Mouse (Mus musculus) gastrocnemius, postnatal 4 days (tissue): ENCODE measurements around the gene Fxn. TPM values are rescaled to one million over a fixed set of nuclear protein-coding genes. Genes with fewer than 3 reads are reported as not detected.
A peak's percentile ranks its signal among the peaks of the same experiment; 100 is the strongest.

Source experiments
- DNase-seq, 2 experiments: peaks; one replicate each; pipeline ENCODE4 v3.0.0; 2021 to 2022; ENCODE audit warnings: low spot score in 2 of 2, mixed read lengths in 2 of 2
- total RNA-seq, 2 experiments: library from RNA; stranded (reverse); gene quantifications; 2 replicates each; pipeline ENCODE4 v1.2.3; 2021

The Fxn gene
- total RNA-seq, 2 experiments from 2014 or later = 21.9 to 22.2 TPM

DNA sequence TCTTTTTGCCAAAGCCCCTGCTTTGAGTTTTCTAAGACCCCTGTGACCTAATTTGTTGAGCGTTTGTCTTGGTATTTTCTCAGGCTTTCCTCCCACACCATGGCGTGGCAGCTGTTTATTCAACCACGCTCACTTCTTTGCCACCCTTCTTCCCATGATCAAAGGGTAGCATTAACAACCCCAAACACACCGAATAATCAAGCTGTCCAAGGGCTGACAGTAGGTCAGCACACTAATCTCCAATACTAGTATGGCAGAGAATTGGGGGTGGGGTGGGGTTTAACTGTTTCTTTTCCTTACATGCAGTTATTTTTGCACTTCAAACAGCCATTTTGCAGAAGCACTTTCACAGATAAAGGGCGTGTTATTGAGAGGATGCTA lies 21.4 kb upstream of the Fxn start:
- DNase-seq = no peak

DNA sequence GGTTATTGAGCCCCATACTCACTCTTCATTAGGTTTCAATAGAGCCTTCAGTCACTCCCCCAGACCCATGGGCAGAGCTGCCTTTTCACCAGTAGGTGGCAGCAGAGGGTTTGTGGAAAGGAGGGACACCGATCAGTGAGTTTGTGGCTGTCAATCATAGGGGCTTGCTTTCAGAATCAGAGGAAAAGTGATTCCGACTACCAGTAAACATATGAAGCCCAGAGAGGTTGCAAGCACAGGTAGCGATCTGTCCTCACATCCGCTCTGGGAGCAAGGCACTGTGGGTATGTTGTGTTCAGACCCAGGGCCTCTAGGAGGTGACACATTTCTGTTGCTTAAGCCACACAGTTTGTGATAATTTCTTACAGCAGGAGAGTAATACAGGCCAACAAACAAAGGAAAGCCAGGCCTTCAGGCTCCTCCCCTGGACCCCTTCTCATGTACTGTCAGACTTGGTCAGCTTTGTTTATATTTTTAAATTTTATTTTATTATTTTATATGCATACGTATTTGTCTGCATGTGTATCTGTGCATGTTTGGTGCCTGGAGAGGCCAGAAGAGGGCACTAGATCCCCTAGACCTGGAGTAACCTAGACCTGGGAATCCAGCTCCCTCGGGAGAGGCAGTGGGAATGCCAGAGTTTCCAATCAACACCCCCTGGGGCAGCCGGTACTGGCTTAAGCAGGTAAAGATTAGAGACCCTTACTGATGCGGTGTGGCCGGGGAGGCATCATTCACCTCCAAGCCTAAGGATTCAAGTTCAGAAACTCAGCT lies 20.8 kb upstream of the Fxn start:
- peak; percentile 43 to 69 for DNase-seq

DNA sequence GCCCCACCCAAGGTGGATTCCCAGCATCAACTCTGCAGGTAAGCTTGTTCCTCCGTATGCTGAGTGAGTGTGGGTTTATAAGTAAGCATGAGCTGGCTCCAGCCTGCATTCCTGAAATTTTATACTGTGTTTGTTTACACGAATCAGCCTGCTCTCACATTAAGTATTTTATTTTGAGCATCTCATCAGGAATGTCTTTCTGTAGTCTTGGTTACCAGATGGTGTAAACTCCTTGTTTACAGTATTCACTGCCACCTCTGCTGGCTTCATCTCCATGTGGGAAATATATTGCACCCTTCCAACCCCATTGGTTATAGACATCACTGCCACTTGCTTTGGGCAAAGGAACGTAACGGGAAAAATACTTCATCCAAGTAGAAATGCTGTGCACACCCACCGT lies 13.1 kb upstream of the Fxn start:
- DNase-seq = no peak

DNA sequence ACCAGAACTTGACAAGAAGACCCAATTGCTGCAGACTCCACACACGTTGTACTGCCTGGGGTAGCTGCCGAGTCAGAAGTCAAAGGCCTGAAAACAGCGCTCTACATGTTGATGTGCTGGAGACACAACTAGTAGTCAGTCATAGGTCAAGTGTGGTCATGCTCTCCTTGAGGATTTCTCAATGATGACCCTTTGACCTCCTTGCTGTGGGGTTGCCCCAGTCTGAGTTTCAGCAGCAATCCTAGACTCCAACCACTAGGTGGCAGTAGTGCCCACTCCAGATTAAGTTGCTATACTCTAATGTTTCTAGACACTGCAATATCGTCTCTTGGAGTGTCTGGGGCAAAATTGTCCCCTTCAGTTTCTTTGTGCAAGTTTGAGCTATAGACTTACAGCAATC lies 3.8 kb upstream of the Fxn start:
- peak in 1 of 2 experiments; percentile 26 for DNase-seq

DNA sequence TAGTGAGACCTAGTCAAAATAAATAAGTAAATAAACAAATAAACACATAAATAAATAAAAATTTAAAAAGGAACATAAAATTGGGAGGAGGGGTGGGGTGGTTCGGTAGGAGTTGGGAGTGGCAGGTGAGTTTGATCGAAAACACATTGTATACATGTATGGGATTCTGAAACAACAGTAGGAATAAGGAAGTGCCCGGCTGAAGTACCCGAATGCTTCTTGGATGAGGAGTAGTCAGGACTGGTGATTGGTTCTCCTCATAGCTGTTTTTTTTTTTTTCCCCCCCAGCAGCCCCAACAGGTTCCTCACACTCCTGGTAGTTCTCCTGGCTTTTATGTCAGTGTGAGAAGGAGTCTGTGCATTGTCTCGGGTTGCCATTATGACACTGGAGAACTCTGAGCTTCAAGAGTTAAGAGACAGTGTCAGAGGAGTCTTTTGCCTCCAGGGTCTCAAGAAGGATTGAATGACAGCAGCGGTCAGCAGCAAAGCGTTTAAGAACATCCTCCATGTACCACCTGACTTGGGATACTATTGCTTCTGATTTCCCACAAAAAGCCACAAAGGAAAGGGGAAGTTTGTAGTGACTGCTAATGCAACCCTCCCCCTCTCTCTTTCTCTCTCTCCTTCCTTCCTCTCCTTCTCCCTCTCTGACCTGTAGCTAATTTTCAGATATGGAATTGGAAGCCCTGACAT lies 1.0 kb upstream of the Fxn start:
- DNase-seq = no peak

DNA sequence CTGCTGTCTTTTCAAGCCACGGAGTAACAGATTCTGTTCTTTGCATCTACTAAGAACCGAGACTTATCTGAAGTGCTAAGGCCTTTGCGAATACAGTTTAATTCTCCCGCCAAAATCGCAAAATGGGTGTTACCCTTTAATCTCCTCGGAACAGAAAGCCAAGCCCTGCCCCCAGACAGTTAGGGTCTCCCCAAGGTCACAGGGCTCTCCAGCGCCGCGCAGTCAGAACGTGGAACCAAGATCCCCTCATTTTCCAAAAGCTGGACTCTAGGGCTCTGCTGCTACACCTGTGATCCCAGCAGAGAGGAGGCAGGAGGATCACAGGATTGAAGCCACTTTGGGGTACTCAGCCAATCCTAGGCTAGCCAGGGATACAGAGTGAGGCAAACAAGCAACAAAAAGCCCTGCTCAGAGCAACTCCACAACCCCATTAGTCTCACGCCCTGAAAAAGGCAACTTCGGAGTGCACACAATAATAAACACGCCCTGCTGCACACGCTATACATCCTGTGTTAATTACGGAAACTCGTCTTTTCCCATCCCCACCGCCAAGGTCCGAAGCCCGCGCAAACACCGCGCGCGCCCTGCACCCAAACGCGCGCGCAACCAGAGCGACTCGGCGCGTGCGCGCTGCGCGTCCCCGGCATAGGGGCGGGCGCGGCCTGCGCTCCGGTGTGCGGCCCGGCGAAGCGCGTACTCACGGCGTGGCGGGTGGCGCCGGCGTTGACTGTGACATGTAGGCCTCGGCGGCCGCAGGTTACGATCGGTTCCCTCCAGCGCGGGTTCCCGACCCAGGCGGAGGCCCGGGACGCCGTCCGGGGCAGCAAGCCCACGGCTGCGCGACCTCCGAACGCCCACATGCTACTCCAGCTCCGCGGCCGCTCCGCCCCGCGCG lies 452 bp downstream of the Fxn start:
- peak; percentile 68 to 85 for DNase-seq

DNA sequence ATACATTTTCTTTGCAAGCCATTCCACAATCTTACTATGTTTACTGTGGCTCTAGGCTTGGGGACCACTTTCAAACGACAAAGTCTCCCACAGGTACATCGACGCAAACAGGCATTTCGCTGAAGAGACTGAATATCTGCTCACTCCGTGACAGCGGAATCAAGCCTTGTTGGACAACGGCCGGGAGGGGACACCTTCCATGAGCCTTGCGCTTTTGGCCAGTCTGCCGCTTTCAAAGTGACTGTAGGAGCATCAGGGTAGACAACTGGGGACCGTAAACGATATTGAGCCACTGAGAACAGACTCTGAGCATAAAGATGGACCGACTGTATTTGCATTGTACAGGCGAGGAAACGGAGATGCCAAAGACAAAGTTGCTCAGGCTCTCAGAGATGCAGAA lies 1.5 kb downstream of the Fxn start:
- DNase-seq = no peak

DNA sequence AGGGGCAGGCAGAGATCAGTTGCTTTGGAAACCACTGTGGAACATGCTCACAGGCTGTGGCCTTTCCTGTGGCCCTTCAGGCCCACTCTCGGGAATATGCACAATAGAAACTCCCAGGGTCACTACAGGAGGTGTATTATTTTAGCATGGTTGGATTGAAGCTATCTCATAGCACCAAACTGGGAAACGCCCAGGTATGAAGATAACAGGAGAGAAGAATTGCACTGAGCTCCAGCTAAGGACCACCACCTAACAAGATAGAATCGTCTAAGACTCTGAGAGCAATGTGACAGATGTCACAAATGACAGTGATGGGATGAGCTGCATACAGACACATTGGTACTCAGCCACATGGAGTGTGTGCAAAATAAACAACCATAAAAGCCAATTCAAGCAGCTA lies 6.1 kb downstream of the Fxn start:
- no peak for DNase-seq

DNA sequence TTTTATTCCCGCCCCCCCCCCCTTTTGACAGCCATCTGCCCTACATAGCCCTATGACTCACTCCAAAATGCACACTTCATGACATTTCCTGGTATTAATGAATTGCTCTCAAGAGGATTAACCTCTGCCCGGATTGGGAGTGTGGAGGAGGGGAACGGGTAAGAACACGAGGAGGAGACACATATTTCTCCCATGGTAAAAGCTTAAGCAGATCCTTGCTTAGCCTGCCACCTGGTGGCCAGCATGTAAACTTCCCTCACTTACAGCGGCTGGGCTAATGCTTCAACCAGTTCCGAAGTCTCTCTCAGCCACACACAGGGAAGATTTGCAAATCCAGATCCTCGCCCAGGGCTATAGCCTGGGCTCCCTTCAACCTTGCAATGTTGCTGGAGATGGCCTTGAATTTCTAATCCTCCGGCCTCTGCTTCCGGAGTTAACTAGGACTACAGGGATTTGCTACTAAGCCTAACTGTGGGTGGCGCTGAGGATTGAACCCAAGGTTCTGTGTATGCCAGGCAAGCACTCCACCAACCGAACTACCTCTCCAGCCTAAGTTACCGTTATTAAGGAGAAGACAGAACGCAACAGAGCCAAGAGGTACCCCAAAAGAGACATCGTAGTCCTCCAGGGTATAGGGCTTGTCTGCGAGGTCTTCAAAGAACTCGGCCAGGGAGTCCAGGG lies 8.5 kb downstream of the Fxn start:
- peak; percentile 57 to 78 for DNase-seq

DNA sequence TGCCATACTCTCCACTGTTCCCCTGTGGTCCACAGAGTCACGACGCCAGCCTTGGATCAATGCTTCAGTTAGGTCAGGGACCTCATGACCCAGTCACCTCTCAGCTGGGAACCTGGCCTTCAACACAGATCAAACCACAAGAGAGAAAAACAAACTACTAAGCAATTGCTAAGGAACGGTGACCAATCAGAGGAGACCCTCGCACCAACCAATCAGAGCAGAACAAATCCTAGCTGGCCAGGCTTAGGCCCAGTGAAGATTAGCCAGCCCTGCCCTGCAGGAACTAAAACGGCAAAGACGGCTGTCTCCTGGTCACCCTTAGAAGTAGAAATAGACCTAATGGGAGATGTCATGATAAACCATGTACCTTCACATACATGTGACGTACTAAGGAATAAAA lies 9.1 kb downstream of the Fxn start:
- no peak for DNase-seq

DNA sequence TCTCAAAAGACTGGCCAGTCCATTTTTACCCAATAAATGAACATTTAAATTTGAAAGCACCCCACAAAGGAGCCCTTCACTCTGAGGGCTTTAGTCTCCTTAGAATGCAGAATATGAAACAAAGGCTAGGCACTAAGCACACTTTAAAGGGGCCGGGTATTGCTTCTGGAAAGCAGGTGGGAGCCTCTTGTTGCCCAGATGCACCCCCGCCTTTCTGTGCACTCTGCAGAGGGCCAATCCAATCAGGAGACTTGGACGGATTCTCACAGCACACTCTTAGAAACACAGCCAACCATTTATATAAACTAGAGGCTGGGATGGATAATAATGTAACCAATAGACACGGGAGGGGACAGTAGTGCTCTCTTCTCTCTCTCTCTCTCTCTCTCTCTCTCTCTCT lies 11.9 kb downstream of the Fxn start:
- no peak for DNase-seq

DNA sequence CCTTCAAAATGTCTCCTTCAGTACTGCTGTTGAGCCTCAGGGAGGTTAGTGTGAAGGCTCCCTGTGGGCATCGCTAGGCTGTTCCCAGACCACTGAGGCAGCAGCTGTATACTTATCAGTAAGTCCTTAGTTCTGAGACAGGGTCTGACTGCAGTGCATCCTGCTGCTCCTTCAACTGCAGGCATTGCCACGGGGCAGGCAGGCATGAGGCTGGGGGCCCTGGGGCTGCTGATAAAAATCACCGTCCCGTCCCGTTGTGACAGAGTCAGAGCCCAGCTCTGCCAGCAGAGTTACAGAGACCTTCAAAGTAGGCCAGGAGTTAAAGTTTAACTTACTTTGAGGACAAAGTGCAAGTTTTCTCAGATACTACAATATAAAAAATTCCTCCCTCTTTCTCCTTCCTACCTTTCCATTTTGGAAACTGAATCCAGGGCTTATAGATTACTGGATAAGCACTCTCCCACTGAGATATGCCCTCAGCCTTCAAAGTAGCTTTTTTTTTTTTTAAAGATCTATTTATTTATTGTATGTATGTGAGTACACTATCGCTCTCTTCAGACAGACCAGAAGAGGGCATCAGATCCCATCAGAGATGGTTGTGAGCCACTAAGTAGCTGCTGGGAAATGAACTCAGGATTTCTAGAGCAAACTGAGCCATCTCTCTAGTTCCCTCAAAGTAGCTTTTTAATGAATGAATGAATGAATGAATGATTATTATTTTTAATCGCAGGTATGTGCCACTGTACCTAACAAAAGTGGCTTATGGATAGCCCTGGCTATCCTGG lies 14.2 kb downstream of the Fxn start:
- no peak for DNase-seq

DNA sequence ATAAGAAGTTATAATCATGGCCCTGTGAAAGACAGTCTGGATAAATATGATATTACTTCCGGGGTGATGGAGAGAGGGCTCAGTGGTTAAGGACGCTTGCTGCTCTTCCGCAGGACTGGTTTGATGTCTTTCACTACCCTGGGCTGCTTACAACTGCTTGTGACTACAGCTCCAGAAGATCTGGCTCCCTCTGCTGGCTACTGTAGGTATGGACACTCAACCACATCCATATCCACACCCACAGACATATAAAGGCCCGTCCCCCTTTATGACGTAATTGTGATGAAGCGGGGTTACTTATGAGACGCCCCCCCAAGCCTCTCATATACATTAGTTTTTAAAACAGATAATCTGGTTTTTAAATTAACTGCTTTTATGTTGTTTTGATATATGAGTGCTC lies 15.4 kb downstream of the Fxn start:
- peak; percentile 37 to 72 for DNase-seq

DNA sequence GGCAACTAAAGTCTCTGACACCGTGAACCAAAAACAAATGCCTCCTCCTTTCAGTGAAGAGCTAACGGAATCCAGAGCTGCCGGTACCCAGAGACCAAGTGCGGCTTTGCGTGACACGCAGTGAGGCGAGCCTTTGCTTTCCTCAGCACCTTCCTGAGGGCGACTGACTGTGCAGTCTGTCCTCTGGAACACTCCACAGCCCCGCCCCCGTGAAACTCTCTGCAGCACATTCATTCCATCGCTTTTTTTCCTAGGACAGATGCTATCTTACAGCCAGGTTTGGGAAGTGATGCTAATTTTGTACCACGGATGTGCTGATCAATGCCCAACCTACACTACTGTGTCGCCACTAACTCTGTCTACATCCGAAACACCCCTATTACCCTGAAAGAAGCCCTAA lies 17.7 kb downstream of the Fxn start:
- DNase-seq = no peak

DNA sequence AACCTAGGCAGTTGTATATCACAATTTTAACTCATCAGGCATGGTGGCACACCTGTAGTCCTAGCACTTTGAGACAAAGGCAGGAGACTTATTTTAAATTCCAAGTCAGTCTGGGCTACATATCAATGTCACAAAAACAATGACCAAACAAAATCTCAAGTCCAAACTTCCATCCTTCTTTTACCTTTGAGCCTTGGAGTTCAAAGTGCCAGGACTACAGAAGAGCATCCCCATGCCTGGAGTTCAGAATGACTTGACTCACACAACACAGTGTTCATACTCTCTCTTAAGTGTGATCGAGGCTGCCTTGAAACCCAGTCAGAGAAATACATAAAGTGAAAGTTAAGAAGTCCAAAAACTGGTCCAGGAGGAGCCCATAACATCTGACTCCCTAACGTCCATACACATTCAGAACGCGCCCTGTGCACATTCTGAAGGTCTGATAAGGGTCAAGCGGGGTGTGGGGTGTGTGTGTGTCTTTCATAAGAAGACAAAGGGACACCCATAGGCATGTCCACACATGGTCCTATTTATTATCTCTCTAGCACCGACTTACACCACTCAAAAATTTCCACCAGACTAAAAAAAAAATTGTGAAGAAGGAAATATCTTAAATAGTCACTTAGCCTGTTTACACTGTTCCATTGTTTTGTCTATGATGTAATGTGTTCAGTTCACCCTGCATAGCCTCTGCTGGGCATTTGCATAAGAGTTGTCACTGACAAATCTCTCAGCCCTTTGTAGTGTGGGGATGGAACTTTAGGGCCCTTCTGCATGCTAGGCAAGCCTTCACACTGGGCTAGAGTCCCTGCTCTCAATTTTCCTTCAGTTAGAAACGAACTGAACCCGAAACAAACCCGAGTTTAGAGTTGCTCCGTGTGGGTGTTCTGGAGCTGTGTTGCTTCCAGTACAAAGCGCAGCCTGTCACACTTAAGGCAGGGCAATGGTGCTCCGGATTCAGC lies 20.7 kb downstream of the Fxn start:
- no peak for DNase-seq

DNA sequence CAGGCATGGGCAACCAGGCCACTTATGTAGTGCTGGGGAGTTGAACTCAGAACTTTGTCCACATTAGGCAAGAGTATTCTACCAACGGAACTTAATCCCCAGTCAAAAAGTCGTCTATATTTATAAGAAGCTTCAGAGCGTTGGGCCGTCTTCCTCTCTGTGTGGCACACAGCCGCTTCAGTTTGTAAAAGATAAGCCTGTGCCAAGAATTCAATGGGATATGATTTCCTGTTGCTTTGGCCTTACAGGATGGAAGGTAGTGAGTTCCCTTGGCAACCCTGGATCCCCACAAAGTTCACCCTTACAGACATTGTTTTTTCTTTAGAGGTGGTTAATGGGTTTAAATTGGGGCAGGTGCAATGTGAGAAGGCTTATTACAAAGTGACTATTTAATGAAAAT lies 22.0 kb downstream of the Fxn start:
- DNase-seq = no peak

DNA sequence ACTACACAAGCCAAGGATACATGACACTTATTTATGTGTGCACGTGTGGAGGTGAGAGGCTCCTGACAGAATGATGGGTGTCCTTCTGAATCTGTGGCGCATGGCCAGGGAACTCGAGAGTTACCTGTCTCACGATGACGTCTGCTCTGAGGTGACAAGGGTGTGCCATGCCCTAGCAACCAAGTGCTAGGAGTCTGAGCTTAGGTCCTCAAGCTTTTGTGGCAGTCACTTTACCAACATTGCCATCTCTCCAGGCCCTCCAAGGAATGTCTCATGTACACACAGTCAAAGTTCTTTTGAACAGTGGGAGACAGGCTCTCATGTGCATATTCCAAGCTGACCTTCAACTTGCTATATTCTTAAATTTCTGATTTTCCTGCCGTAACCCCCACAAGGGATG lies 22.4 kb downstream of the Fxn start:
- DNase-seq = no peak

DNA sequence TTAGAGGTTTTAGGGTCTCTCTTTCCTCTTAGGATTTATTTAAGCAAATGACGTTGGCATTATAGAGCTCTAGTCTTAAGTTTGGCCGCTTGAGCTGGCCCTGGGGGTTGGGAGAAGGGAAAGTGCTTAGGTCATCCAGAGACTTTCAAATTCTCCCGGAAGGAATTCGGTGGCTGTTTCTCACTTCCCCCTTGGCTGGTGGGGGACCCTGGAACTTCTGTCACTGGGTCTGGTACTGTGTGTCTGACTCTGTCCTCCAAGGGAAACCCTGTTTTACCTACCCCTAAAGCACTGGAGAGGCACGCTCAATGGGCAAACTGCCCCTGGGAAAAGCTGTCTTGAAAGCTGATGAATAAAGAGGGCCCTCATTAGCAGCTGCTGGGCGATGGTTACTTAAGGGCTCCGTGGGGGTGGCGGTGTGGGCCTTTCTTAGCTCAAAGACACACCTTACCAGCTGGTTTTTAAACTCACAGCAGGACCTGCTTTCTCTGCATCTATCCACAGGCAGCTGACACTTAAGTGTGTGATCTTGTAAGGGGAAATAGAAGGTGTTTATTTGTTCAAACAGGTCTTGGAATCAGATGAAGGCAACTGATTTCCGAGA lies 26.6 kb downstream of the Fxn start:
- no peak for DNase-seq

DNA sequence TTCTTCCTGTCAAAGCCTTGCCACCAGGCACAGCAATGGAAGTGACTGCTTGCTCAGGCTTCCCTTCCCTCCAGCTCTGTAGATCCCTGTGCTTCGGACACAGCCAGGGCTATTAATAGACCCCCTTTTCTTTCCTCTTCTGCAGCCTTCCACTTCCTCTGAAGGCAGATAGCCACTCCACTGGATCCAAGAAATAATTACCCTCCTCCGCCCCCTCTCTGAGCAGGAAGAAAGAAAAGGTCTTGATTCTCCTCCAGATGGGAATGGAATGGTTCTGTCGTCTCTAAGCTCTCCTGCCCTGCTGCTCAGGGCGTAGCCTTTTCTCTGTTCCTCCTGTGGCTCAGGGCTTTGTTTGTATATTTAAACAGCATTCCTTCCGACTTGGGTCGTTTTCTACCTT lies 28.5 kb downstream of the Fxn start:
- no peak for DNase-seq
